Mouse (Mus musculus): Measurements from ENCODE around the gene Rangrf. TPM values are rescaled to one million over a fixed set of nuclear protein-coding genes. Genes with fewer than 3 reads are reported as not detected.

Rangrf gene
- total RNA-seq, 1 experiment from 2014 or later, result 2.4 TPM

Other genes with a start within 250 kb of the Rangrf start
- gene Ndel1, start 103.3 kb downstream of the Rangrf start, total RNA-seq (2017), result 179 and 227 TPM in 2 replicates
- gene Rnf222, start 86.6 kb downstream of the Rangrf start, total RNA-seq (2017), result not detected in 2 replicates
- gene Rpl26, start 73.6 kb downstream of the Rangrf start, total RNA-seq (2017), result 2,315 and 2,386 TPM in 2 replicates
- not detected in 2 replicates for gene Odf4, start 48.1 kb downstream of the Rangrf start, total RNA-seq (2017)
- not detected in 2 replicates for gene Arhgef15, start 17.7 kb downstream of the Rangrf start, total RNA-seq (2017)
- gene Slc25a35, start 7.1 kb downstream of the Rangrf start, total RNA-seq (2017), result 1.7 and 4.7 TPM in 2 replicates
- gene Pfas, start 33.3 kb upstream of the Rangrf start, total RNA-seq (2017), result 11.9 and 16.4 TPM in 2 replicates
- 35.7 and 42.2 TPM in 2 replicates for gene Ctc1, start 40.7 kb upstream of the Rangrf start, total RNA-seq (2017)
- gene Aurkb, start 70.5 kb upstream of the Rangrf start, total RNA-seq (2017), result 4.3 and 5.5 TPM in 2 replicates
- gene Borcs6, start 84.5 kb upstream of the Rangrf start, total RNA-seq (2017), result 28.4 TPM in 2 replicates
- gene Tmem107, start 95.6 kb upstream of the Rangrf start, total RNA-seq (2017), result 1.2 and 1.6 TPM in 2 replicates
- gene Vamp2, start 113.3 kb upstream of the Rangrf start, total RNA-seq (2017), result 108 and 111 TPM in 2 replicates
- gene Per1, start 120.0 kb upstream of the Rangrf start, total RNA-seq (2017), result 28.9 and 36.1 TPM in 2 replicates
- gene Hes7, start 145.2 kb upstream of the Rangrf start, total RNA-seq (2017), result 0.23 TPM in 1 of 2 replicates, not detected in the other
- gene 9130213A22Rik, start 147.4 kb upstream of the Rangrf start, total RNA-seq (2017), result 0.23 and 0.74 TPM in 2 replicates
- gene Aloxe3, start 150.7 kb upstream of the Rangrf start, total RNA-seq (2017), result 0.25 TPM in 1 of 2 replicates, not detected in the other
- gene Alox12b, start 181.8 kb upstream of the Rangrf start, total RNA-seq (2017), result not detected in 2 replicates
- gene Alox8, start 222.7 kb upstream of the Rangrf start, total RNA-seq (2017), result not detected in 2 replicates

Data from neutrophil, adult 5-6 weeks (primary cell).